Mouse (Mus musculus) MEL (cell line): Measurements from ENCODE around the gene Relt. TPM values are rescaled to one million over a fixed set of nuclear protein-coding genes. Genes with fewer than 3 reads are reported as not detected.

ENCODE experiments used
- polyA plus RNA-seq, 2 experiments: library from polyadenylated mRNA; stranded (reverse) in 1 of 2; unstranded in 1 of 2; fragments of >175 nt in 1 of 2; fragments of >200 nt in 1 of 2; gene quantifications; 2 replicates each; pipeline versions ENCODE4 v1.2.1 to v1.2.4; 2012; ENCODE audit warnings: low replicate concordance in 2 of 2, low read depth in 1 of 2; ENCODE audit not compliant: insufficient read length in 2 of 2, insufficient read depth in 1 of 2, missing spikeins in 1 of 2
- total RNA-seq: library from RNA; depleted of rRNA; stranded (reverse); fragments of 300-350 nt; gene quantifications from 2 replicates; pipeline ENCODE4 v1.2.3, GENCODE M21; 2012; rRNA removed

Relt gene
- total and polyA plus RNA-seq, 3 experiments: 29.6 to 37.1 TPM; not detected in 1

Other genes starting within 250 kb of the Relt start
- gene Plekhb1, start 201.0 kb downstream of the Relt start, total RNA-seq: 0.07 and 0.12 TPM in 2 replicates
- under 1 TPM in 1 of 2 experiments, not detected in 1; 0.40 TPM for gene Plekhb1, start 201.0 kb downstream of the Relt start, polyA plus RNA-seq
- gene Fam168a, start 156.8 kb downstream of the Relt start, total RNA-seq: 3.1 and 3.2 TPM in 2 replicates
- gene Fam168a, start 156.8 kb downstream of the Relt start, polyA plus RNA-seq: 10 to 100 TPM in 1 of 2 experiments, not detected in 1; 19.2 TPM
- under 0.01 TPM in 1 of 2 replicates, not detected in the other for gene Arhgef17, start 68.7 kb upstream of the Relt start, total RNA-seq
- gene Arhgef17, start 68.7 kb upstream of the Relt start, polyA plus RNA-seq: not detected
- not detected in 2 replicates for gene P2ry6, start 111.2 kb upstream of the Relt start, total RNA-seq
- not detected for gene P2ry6, start 111.2 kb upstream of the Relt start, polyA plus RNA-seq
- 0.10 and 0.23 TPM in 2 replicates for gene P2ry2, start 149.4 kb upstream of the Relt start, total RNA-seq
- under 1 TPM in 1 of 2 experiments, not detected in 1; 0.86 TPM for gene P2ry2, start 149.4 kb upstream of the Relt start, polyA plus RNA-seq
- 3.8 and 3.9 TPM in 2 replicates for gene Fchsd2, start 229.4 kb upstream of the Relt start, total RNA-seq
- gene Fchsd2, start 229.4 kb upstream of the Relt start, polyA plus RNA-seq: 1 to 10 TPM in 1 of 2 experiments, not detected in 1; 6.3 TPM